ENCODE assay signal across 12 mouse cellular contexts in genomic region chr6:86578396-86578795, GRCm38 (mm10). TPM values are rescaled to one million over a fixed set of nuclear protein-coding genes. Genes with fewer than 3 reads are reported as not detected.
DNase-seq lines count a peak whose midpoint lies in the region; ATAC-seq lines count a peak whose summit lies in the region.
"Had no signal": no experiment of that assay in that cellular context is flagged by ENCODE, and none has a peak within 500 bp of the region (broad histone marks: within the 10 kb centered on the region; RNA-seq: fewer than 3 reads in every experiment).

No protein-coding gene starts in this region.

- no peak overlapping the region for H3K9ac ChIP-seq in kidney, embryonic 14.5 days (ENCODE audit: low read depth, low read length)
- H3K9ac ChIP-seq in forebrain, embryonic 15.5 days (replicated peaks): no peak overlapping the region
- H3K9ac ChIP-seq: forebrain, embryonic 12.5 days; heart, embryonic 15.5 days had no signal

- peaks cover 7% of the 10 kb centered on the region for H3K4me1 ChIP-seq in kidney, embryonic 14.5 days (ENCODE audit: control insufficient read depth, insufficient read depth, low read length)
- no peaks in the 10 kb centered on the region for H3K4me1 ChIP-seq in forebrain, embryonic 15.5 days

- no peak overlapping the region for H3K27ac ChIP-seq in kidney, embryonic 14.5 days (ENCODE audit: low read depth, low read length)
- no peak overlapping the region for H3K27ac ChIP-seq in forebrain, embryonic 15.5 days (replicated peaks)
- H3K27ac ChIP-seq: forebrain, embryonic 12.5 days; heart, embryonic 15.5 days had no signal

- no peak for ATAC-seq in kidney, embryonic 14.5 days (ENCODE audit: low FRiP score, low TSS enrichment)
- no peak for ATAC-seq in forebrain, embryonic 15.5 days (replicated peaks)
- ATAC-seq in megakaryocyte progenitor cell, adult 5-6 weeks (replicated peaks; ENCODE audit: poor library complexity): no peak

- H3K36me3 ChIP-seq in kidney, embryonic 14.5 days (ENCODE audit: control insufficient read depth, insufficient read depth, low read length): no peaks in the 10 kb centered on the region
- no peaks in the 10 kb centered on the region for H3K36me3 ChIP-seq in forebrain, embryonic 15.5 days
- H3K36me3 ChIP-seq: forebrain, embryonic 12.5 days; heart, embryonic 15.5 days had no signal

- DNase-seq in adrenal gland, adult 2 months: peak; percentile 66
- DNase-seq in adrenal gland, adult 8-10 months: no peak
- DNase-seq in kidney, adult 18-20 months: peak; percentile 67
- peak; percentile 89 for DNase-seq in kidney, adult 9 months
- DNase-seq in lung, postnatal 36 days: peak; percentile 84
- DNase-seq: liver; thymus, adult 18-20 months had no signal

- H3K9me3 ChIP-seq in kidney, embryonic 14.5 days (ENCODE audit: control insufficient read depth, low read length): no peaks in the 10 kb centered on the region
- H3K9me3 ChIP-seq in forebrain, embryonic 15.5 days: no peaks in the 10 kb centered on the region
- H3K9me3 ChIP-seq: forebrain, embryonic 12.5 days; heart, embryonic 15.5 days had no signal

- no peaks in the 10 kb centered on the region for H3K27me3 ChIP-seq in kidney, embryonic 14.5 days (ENCODE audit: control insufficient read depth, insufficient read depth, low read length)
- H3K27me3 ChIP-seq in forebrain, embryonic 15.5 days: no peaks in the 10 kb centered on the region
- H3K27me3 ChIP-seq: forebrain, embryonic 12.5 days; heart, embryonic 15.5 days had no signal

- no peak overlapping the region for H3K4me2 ChIP-seq in kidney, embryonic 14.5 days (replicated peaks; ENCODE audit: low read depth, low read length)
- H3K4me2 ChIP-seq in forebrain, embryonic 15.5 days (replicated peaks): no peak overlapping the region
- H3K4me2 ChIP-seq: forebrain, embryonic 12.5 days; heart, embryonic 15.5 days had no signal

- no peak overlapping the region for H3K4me3 ChIP-seq in kidney, embryonic 14.5 days (ENCODE audit: low read length)
- no peak overlapping the region for H3K4me3 ChIP-seq in forebrain, embryonic 15.5 days
- H3K4me3 ChIP-seq: forebrain, embryonic 12.5 days; heart, embryonic 15.5 days had no signal

- 75% methylated on average over 2 of the region's 2 CpGs for WGBS in kidney, embryonic 14.5 days
- 68% methylated on average over 2 of the region's 2 CpGs for WGBS in forebrain, embryonic 15.5 days

RNA-seq across cellular contexts. Expression of gene Asprv1, which starts 49.6 kb away (rescaled TPM):
- not detected for total RNA-seq in adrenal gland, adult 2 months (2021)
- 0.06 and 0.10 TPM in 2 replicates for polyA plus RNA-seq in adrenal gland, adult 2 months (2012; rRNA removed)
- under 1 TPM in 3 of 4 experiments, not detected in 1; 0.15 to 0.86 (median 0.83) TPM for total RNA-seq in adrenal gland, adult 8-10 months (2022)
- 0.50 and 0.61 TPM in 2 replicates for polyA plus RNA-seq in kidney, embryonic 14.5 days (2014; fragmentation: Nextera tagmentation; extraction: Ambion mirVana)
- 0.59 and 0.61 TPM in 2 replicates for polyA plus RNA-seq in forebrain, embryonic 15.5 days (2015; fragmentation: Nextera tagmentation; extraction: Ambion mirVana)
- total RNA-seq in megakaryocyte progenitor cell, adult 5-6 weeks (2015): 1.3 and 1.9 TPM in 2 replicates
- 0.98 and 1.5 TPM in 2 replicates for total RNA-seq in megakaryocyte progenitor cell, adult 5-6 weeks (2017)

RNA-seq across cellular contexts. Expression of gene Pcbp1, which starts 52.3 kb away (rescaled TPM):
- 100 to 1,000 TPM; 320 to 331 TPM for total RNA-seq in adrenal gland, adult 2 months (2021)
- polyA plus RNA-seq in adrenal gland, adult 2 months (2012; rRNA removed): 379 and 483 TPM in 2 replicates
- 100 to 1,000 TPM; 286 to 319 (median 308) TPM for total RNA-seq in adrenal gland, adult 8-10 months (2022)
- 475 and 492 TPM in 2 replicates for polyA plus RNA-seq in kidney, embryonic 14.5 days (2014; fragmentation: Nextera tagmentation; extraction: Ambion mirVana)
- polyA plus RNA-seq in forebrain, embryonic 15.5 days (2015; fragmentation: Nextera tagmentation; extraction: Ambion mirVana): 409 and 412 TPM in 2 replicates
- total RNA-seq in megakaryocyte progenitor cell, adult 5-6 weeks (2015): 333 and 352 TPM in 2 replicates
- 107 and 114 TPM in 2 replicates for total RNA-seq in megakaryocyte progenitor cell, adult 5-6 weeks (2017)
